Mouse (Mus musculus) heart, postnatal 36 days (tissue): ENCODE data around the gene Cadm2. TPM values are rescaled to one million over a fixed set of nuclear protein-coding genes. Genes with fewer than 3 reads are reported as not detected.

Experiments
- DNase-seq, 2 experiments: peaks; one replicate each; pipeline ENCODE4 v3.0.0; 2021 to 2022
- intact Hi-C: fragments of 180-260 bp; cut with DNase I; formaldehyde crosslinking; loops from one replicate; pipeline ENCODE4 v1.15.1; 2025
- total RNA-seq, 2 experiments: library from RNA; stranded (reverse); gene quantifications; 2 replicates each; pipeline ENCODE4 v1.2.3; 2021

The Cadm2 gene
- total RNA-seq, 2 experiments from 2014 or later = 0.22 to 0.60 TPM

DNA sequence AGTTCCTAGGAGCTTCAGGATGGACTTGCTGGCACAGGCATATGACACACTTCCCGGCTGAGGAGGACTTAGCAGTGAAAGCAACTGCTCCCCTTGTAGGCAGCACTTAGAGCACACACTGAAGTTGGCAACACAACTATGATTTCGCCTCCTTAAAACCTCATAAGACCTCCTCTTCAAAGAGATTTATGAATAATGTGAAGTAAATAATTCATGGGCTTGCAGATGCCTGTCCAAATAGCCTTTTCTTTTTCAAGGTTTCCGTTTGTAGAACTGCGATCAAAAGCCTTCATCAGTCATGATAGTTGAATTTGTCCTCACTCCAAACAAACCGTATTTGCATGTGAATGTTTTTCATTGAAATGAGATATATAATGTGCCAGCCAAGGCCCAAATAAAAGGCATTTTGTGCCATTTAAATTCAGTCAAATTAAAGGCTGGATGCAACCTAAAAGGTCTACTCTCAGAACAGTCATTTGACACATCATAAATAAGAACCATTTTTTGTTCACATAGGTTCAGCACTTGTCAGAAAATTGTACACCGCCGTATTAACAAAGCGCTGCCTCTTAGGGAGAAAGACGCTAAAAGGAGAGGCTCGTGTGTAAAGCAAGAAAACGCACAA is 651.1 kb downstream of the Cadm2 start:
- DNase-seq = no peak
- intact Hi-C loops = no loop called here

- DNase-seq = no peak
- intact Hi-C loops = no loop called here
Measured at GRCm38 (mm10) chr16:66968336-66968735, 652.4 kb downstream of the Cadm2 start.

- intact Hi-C loops = no loop called here
- no peak for DNase-seq
Measured at GRCm38 (mm10) chr16:66967686-66968085, 653.0 kb downstream of the Cadm2 start.

DNA sequence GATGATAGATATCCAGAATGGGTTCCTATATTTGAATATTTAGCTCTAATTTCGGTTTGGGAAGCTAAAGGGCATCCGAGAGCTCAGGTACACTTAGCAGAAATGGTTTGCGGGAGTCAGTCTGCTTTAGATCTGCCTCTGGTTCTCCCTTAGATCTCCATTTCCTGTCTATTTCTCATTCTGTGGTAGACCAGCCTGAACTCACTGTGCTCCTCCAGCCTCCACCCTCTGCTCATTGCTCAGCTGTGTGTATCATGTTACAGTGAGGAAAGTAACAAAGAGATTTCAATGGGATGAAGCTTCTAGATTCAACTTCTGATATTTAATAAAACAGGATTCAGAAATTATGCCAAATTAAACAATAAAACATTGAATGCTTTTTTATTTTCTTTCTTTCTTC is 661.6 kb downstream of the Cadm2 start:
- intact Hi-C loops = no loop called here
- DNase-seq = no peak

DNA sequence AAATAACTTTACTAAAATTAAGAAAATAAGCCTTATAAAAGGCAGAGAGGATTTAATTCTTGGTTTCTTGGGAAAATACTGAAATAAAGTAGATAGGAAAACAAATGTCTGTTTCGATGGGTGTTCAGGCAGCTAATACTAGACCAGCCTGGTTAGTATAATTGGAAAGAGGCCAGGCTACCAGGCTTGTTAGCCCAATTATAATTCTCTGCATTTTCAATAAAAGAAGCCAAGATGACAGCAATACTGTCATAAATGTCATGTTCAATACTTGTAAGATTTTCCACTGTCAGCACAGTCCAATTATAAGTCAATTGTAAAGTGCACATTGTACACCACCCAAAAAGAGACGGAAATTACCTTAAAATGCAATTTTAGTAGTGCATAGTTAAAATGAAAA is 664.8 kb downstream of the Cadm2 start:
- DNase-seq = no peak
- intact Hi-C loops = no loop called here

GRCm38 (mm10) chr16:66936332-66936731 is 684.4 kb downstream of the Cadm2 start:
- intact Hi-C loops = no loop called here
- DNase-seq = no peak

GRCm38 (mm10) chr16:66925517-66925916 is 695.2 kb downstream of the Cadm2 start:
- DNase-seq = no peak
- intact Hi-C loops = no loop called here

DNA sequence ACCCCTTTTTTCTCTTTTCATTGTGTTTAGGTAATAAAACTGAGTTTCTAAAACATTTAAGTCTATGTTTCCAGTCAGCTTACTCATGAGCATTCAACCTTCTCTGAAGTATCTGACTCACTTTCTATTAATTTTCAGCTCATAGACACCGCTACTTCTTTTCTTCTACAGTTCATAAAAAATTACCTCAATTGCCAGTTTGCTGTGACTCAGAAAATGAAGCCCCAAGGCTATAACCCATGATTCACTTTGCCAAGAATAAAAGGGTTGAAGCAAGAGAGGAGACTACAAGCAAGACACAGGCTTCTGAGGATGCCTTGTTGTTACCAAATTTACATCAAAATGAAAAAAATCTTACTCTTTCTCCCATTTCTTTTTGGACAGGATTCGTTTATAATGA is 698.0 kb downstream of the Cadm2 start:
- intact Hi-C loops = no loop called here
- no peak for DNase-seq

DNA sequence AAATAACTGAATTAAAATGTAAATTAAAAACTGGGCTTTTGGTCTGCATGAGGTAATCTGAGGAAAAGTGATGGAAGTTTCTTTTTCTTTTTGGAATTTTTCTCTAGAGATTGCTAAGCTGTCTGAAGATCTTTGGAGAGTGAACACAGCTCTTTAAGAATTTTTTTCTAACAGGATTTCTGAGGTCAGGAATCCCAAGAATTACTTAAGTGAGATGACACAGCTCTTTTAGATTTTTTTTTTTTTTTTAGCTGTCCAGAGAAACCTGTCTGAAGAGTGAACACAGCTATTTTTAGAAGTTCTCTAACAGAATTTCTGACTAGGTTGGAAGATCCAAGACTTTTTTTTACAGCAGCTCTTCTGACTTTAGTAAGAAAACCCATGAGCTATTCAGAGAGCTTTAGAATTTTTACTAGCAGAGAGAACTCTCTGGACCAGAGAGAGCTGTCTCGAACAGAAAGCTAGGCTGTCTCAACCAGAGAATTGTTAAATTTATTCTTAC is 699.2 kb downstream of the Cadm2 start:
- no peak for DNase-seq
- intact Hi-C loops = no loop called here

- intact Hi-C loops = no loop called here
- DNase-seq = no peak
Measured at GRCm38 (mm10) chr16:66919889-66920402, 700.8 kb downstream of the Cadm2 start.

DNA sequence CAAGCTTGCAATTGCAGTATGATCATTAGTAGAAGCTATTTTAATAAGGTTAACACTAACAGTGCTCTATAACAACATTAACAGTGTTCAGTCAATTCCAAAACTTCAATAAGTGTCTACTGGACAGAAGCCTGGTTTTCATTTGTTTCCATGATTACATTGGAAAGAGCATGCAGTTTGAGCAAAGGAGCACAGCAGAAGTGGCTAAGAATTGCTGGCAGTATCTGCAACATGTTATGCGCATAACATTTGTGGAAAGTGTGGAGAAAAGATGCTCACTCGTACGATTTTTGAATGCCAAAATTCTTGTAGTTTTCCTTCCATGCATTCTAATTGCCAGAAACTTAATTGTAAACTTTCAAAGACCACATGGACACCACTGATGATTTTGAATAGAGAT is 718.9 kb downstream of the Cadm2 start:
- intact Hi-C loops = no loop called here
- DNase-seq = no peak

- intact Hi-C loops = no loop called here
- DNase-seq = no peak
Measured at GRCm38 (mm10) chr16:66900664-66901063, 720.0 kb downstream of the Cadm2 start.

DNA sequence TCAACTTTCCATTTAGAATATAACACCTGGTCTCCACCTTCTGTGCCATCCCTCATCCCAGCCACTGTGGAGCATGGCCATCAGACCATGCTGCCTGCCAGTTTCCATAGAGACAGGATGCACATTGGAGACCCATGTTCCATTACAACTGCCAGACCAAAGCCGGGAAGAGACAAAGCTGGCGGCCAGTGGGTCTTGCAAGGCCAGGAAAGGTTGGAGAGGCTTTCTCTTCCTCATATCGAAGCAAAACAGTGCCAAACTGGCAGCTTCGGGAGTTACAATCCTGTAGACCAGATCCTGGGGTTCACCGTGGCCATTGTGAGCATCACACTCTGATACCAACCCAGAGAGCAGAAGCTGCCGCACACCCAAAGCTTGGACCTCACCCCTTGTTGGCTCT is 728.3 kb downstream of the Cadm2 start:
- DNase-seq = no peak
- intact Hi-C loops = no loop called here

GRCm38 (mm10) chr16:66891559-66892247 is 729.0 kb downstream of the Cadm2 start:
- intact Hi-C loops = no loop called here
- DNase-seq = no peak

GRCm38 (mm10) chr16:66889907-66890306 is 730.8 kb downstream of the Cadm2 start:
- intact Hi-C loops = no loop called here
- no peak for DNase-seq

GRCm38 (mm10) chr16:66882597-66882996 is 738.1 kb downstream of the Cadm2 start:
- no peak for DNase-seq
- intact Hi-C loops = no loop called here

DNA sequence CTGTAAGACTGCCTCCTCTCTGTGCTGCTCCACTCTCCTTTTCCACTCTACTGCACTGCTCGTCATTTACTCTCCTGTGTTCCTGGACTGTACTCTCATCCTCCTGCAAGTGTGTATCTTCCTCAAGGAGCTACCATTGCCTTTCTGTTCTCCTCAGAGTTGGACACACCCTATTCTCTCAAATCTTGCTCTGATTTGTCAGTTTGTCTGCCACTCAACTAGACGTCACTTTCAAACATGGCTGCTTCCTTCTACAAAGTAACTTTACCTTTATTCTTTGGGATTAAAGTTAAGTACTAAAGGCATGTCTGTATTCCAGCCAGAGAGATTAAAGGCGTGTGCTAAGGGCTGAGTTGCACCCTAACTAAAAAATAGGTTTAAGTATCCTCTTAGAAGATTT is 749.5 kb downstream of the Cadm2 start:
- DNase-seq = no peak
- intact Hi-C loops = no loop called here

- intact Hi-C loops = no loop called here
- DNase-seq = no peak
Measured at GRCm38 (mm10) chr16:66851047-66851446, 769.7 kb downstream of the Cadm2 start.

DNA sequence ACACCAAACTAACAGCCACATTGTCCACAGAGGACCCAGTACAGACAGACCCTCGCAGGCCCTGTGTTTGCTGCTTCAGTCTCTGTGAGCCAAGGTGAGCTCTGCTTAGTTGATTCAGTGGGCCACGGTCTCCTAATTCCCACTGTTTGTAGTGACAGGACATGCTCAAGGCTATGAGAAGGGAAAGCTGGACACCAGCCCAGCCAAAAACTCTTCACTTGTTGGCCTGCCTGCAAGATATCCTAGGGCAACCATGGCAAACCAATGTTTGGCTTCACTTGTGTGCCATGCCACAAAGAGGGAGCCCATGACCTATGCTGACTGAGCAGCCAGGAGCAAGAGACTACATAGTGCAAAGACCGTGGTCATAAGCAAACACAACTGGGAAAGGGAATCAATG is 795.8 kb downstream of the Cadm2 start:
- DNase-seq = no peak
- intact Hi-C loops = no loop called here

GRCm38 (mm10) chr16:66811495-66811894 is 809.2 kb downstream of the Cadm2 start:
- intact Hi-C loops = no loop called here
- no peak for DNase-seq

DNA sequence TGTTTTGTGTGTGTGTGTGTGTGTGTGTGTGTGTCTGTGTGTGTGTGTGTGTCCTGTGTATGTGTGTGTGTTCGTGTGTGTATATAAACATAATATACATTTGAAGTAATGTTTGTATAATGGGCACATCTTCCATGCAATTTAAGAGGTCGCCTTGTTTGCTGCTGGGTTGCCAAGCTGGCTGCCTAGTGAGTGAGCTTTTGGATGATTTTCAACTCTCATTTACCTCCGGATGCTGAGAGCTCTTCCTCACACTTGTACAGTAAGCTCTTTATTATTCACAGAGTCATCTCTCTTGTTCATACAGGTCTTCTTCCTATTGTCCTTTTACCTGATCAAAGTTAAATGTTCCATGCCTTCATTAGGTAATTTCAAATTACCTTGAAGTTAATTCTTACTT is 822.5 kb downstream of the Cadm2 start:
- DNase-seq = no peak
- intact Hi-C loops = no loop called here

DNA sequence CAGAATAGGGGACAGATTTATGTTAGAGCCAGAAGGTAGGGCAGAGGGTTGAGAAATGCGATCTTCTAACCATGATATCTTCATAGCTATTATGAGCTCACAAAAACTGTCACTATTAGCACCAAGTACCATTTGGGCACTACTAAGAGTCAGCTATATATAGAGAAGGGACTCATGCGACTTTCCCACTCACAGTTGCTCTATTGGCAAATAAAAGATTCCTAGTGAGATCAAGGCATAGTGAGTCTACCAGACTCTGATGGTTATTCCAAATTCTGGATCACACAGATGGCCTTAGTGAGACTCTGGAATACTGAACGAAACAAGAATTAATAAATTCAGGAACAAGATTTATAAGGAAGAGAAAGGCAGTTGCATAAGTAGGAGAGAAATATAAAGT is 827.6 kb downstream of the Cadm2 start:
- intact Hi-C loops = no loop called here
- no peak for DNase-seq
